Mouse (Mus musculus) kidney, postnatal 4 days (tissue): ENCODE results near the gene Clk1.
"Not testable (repeated sequence)": the region's sequence is repeated elsewhere in the genome, so short reads cannot be mapped to it uniquely, and the experiment has no call there.

Experiments used
- DNase-seq, 2 experiments: peaks; one replicate each; pipeline ENCODE4 v3.0.0; 2021; ENCODE audit warnings: mixed read lengths in 2 of 2

The Clk1 gene

DNA sequence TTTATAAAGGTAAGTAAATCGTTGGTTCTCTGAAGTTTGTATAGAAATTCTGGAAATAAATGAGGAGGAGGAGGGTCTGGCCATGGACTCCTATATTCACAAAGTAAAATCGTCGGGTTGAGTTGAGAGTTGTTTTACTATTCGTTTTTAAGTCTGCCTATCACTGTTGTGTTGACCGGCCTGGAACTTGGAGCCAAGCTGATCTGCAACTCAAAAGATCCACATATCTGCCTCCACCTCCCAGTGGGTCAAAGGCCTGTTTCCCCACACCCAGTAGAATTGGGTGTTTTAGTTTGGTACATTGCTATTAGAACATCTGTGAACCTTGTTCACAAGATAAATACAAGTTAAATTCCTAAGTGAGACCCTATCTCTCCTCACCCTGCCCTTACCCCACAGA, 20.1 kb downstream of the Clk1 start:
- no peak for DNase-seq

DNA sequence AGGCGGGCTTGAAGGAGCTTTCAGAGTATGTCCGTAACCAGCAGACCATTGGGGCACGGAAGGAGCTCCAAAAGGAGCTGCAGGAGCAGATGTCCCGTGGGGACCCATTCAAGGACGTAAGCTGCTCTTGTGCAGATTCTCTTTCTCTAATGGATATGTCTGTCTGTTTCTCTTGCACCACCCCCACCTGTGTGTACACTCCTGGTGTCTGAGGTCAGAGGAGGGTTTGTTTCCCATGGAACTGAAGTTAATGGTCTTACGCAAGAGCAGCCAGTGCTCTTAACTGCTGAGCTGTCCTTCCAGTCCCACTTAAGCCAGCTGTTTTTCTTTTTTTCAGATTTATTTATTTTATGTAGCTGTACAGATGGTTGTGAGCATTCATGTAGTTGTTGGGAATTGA, 22.5 kb downstream of the Clk1 start:
- DNase-seq, result no peak

DNA sequence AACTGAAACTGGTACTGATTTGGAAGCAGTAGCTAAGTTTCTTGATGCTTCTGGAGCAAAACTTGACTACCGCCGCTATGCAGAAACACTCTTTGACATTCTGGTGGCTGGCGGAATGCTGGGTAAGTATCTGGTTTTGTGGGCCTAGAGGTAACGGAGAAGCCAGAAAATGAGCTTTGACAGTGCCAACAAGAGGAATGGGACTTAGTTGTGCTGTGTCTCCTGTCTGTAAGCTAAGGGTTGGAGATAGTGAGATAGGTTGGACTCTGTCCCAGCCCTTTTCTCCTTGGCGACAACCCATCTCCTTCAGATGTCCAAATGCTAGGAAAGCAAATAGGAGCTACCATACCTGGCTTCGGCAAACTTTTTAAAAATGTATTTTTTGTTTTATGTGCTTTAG, 26.1 kb downstream of the Clk1 start:
- no peak for DNase-seq

DNA sequence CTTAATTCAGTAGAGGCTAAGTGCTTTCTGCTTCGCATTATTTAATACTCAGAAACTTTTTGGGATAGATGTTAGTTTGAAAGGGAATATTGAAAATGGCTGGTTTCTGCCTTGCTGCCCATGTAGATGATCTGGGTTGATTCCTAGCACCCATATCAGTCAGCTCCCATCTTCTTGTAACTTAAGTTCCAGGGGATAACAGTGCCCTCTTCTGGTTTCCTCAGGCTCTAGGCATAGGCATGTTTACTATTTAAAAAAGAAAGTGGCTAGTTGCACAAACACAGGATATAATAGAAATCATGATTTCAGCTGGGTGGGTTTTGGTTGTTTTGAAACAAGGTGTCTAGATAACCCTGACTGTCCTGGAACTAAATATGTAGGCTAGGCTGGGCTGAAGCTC, 27.7 kb downstream of the Clk1 start:
- no peak for DNase-seq

DNA sequence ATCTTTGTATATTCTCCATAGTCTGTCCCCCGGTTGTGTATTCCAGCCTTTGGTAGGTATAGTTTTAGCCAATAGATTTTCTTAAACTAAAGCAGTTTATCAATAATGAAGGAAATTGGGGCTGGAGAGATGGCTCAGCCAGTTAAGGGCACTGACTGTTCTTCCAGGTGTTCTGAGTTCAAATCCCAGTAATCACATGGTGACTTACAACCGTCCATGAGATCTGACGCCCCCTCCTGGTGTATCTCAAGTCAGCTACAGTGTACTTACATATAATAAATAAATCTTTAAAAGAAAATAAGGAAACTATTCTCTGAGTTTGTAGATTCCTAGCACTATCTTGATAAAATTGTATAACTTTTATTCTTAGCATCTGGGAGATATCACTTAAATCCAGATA, 28.5 kb downstream of the Clk1 start:
- no peak for DNase-seq

DNA sequence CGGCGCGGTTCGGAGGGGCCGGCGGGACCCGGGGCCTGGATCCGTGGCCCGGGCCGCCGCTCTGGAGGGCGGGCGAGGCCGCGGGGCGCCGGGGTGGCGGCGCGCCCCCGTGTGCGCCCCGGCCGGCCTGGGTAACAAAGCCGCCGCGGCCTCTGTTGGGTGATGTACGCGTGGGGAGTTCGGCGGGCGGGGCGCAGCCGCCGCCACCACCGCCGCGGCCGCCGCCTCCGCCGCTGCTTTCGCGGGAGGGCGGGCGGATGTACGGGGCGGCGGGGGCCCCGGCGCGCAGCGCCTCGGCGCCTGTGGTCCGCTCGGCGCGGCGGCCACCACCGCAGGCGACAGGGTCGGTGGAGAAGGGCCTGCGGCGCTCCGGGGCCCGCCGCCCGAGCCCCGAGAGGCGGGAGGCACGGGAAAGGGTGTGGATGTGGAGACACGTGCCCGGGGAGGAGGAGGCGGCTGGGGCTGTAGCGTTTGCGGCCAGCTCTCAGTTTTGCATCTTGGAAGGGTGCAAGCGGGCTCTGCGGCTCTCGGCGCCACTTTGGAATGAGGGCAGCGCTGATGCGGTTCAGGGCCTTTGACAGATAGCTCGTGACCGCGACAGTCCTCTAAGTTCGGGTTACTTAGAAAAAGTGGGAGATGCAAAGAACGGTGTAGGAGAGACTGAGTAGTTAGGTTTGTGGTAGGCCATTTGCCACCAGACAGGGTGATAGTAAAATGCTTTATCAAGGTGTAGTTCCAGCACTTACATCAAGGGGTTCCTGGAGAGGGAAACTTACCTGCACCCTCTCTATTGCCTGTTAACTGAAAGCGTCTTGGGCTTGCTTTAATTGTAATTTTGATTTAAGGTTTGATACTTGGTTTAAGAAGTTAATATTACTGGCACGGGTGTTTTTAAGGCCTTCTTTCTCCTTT, 30.3 kb downstream of the Clk1 start:
- peak; percentile 68 to 78 for DNase-seq

DNA sequence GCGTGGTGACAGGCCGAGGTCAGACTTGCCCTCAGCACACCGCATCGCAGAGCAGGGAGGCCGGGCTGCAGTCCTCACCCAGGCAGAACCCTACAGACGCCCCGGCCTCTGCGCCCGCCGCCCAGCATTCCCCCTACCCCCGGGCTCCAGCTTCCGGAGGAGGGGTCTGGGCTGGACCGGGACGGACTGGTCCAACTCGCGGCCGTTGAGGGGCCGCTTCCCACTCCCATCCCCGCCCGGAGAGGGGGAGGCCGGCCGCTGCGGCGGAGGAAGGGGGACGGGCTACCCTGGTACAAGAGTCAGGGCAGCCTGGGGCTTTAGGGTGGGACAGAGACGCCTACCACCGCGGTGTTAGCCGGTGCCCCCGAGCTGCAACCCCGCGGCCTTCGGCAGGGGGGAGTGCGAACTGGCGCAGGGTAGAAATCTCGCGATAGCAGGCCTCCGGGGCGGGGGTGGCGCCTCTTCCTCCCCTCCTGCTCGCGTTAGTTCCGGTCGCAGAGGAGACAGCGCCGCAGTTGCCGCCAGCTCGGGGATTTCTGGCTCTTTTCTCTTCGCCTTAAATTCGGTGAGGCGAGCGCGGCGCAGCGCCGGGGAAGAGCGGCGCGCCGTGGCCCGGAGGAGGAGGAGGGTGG, 31.1 kb downstream of the Clk1 start, which contains the start of gene Bzw1:
Gene Bzw1 (plus strand): TSS at position 247 of the 632 bp plus-strand sequence.
- DNase-seq, result peak; percentile 94 to 97

DNA sequence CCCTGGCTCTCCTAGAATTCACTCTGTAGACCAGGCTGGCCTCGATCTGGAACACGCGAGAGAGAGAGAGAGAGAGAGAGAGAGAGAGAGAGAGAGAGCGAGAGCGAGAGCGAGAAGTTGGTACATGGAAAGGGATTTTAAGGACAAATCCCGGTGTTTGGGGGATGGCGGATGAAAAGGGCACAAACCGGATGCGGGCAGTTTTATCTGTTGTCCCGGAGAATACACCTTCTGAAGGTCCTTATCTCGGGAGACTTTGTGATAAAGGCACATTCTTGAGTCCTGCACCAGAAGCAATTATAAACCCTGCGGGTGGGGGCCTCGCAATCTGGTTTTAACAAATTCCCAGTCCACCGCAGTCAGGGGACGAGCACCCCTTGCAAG, 31.6 kb downstream of the Clk1 start:
- DNase-seq, result no peak

DNA sequence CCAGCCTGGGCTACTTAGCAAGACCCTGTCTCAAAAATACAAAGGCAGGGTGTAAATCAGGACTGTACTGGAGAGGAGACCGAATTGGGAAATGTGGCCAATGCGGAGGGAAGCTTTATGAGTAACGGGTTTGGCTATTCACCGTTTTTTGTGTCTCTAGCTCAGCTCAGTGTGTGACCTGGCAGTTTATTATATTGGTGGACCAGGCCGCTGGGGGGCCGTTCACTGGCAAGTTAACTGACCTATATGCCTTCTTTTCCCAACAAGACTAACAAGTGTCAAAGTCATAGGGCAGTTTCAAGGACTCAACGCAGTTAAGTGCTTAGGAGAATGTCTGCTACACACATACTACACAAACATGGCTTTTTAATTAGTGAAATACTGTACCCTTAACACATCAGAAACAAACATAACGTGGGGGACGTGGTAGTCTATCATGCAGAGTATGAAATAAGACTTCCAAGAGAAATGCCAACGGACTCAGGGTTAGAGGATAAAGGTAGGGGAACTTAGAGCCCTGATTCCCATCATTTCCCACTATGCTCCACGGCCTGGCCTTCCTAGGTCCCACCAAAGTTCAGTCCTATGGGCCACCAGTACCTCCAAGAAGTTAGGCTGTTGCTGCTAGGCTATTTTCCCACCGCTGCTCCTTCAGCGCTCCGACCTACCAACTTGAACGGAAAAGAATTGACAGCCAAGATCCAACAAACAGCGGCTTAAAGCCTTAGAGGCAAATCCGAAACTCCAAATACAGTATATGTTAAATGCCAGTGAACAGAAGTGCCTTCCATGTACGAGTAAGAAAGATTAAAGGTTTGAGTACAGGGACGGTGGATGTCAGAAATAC, 32.2 kb downstream of the Clk1 start:
- DNase-seq, result peak in 1 of 2 experiments; percentile 30

DNA sequence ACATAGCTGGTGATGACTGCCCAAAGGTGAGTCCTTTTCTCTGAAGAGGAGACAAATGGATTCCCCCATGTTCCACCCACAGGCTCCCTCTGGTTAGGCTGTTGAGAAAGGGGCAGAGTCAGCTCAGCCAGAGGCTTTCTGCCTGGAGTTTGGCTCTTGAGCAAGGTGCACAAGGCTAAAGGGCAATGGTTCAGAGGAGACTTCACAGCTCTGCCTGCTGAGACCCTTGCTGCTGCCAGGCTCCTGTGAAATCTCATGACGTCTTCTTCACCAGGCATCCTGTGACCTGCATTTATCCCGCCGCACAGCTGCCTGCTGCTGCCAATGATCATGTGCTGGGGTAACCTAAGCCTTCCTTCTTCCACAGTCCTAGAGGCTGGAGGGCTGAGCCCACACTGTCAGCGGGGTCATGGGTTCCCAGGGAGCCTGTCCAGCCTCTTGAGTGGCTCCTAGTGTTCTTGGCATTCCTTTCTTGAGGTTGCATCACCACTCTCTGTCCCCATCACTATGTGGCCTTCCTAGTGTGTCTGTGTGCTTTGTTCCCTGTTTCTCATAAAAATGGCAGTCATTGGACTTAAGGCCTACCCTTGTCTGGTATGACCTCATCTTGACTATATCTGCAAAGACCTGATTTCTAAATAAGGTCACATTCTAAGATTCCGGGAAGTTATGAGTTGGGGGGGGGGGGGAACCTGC, 41.1 kb downstream of the Clk1 start:
- peak in 1 of 2 experiments; percentile 16 for DNase-seq

DNA sequence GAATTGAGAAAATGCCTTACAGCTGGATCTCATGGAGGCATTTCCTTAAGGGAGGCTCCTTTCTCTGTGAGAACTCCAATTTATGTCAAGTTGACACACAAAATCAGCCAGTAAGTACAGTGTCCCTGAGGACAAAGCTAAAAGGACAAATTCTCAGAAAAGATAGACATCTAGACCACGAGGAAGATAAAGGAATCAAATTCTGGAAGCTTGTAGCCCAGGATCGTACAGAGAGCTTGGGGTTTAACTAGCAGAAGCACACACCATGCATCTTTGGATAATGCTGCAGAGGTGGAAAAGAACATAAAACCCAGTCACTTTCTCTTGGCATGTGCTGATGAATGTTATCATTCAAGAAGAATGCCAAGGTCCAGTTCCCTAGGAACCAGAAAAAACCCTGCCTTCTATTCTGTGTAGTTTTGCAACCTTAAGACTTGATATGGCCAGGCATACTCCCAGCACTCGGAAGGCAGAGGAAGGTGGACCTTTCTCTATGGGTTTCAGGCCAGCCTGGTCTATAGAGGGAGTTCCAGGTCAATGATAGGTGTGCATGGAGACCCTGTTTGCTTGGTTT, 48.2 kb downstream of the Clk1 start:
- DNase-seq, result no peak

DNA sequence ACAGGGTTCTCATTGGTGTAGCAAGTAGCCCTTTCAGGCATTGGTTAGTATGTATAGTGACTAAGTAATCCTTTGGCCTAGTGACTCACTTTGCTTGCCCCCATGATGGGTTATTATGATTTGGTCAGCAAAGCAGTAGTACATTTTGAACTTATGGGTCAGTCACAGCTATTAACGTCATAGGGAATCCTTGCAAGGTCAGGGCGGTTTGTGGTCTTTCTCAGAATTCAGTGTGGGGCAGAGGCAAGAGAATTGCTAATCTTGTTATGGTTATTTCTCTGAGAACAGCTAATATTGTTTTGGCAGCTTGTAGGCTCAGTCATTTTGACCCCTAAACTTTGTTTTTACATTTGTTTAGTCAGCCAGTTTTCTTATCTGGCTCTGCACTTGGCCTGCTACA, 49.6 kb downstream of the Clk1 start:
- DNase-seq, result not testable (repeated sequence)

DNA sequence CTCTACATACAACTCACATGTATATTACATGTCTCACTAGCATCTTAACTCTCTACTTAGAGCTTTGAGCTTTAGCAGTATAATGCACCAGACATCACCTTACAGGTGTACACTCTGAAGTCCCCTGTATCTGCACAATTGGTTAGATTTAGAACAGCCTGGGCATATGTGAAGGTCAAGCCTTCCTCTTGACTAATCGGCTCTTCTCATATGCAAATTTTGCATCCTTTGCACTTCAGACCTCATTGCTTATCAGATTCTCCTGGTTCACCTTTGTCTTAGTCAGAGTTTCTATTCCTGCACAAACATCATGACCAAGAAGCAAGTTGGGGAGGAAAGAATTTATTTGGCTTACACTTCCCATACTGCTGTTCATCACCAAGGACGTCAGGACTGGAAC, 54.1 kb downstream of the Clk1 start:
- no peak for DNase-seq

DNA sequence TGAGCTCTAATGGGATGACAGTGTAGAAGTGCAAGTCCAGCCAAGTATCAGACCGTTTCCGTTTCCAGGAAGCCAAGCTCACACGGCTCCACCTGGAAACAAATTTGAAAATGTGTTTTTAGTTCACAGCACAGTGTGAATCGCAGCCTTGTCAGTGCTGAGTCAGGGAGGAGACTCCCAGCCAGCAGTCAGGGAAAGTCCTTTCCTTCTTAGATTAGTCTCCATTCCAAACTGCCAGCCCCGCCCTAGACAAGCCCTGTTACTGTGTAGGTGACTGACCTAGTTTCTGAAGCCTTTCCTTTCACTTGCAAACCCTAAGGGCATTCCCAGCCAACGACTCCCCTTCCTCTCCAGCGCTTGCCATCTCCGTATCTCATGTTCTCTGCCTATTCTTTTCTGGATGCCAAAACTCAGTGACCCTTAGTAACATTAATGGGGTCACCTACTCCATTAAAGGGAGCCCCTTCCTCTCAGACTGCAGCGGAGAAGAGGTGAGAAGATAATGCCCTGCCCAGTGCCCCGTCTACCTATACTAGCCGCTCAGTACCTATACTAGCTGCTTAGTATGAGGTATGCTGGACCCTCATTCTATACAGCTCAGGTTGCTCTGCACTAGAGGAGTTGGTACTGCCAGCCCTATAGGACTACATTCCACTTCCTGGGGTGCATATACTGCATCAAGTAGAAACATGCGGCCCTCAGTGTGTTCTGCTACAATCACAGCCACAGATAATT, 57.0 kb downstream of the Clk1 start:
- DNase-seq, result no peak

DNA sequence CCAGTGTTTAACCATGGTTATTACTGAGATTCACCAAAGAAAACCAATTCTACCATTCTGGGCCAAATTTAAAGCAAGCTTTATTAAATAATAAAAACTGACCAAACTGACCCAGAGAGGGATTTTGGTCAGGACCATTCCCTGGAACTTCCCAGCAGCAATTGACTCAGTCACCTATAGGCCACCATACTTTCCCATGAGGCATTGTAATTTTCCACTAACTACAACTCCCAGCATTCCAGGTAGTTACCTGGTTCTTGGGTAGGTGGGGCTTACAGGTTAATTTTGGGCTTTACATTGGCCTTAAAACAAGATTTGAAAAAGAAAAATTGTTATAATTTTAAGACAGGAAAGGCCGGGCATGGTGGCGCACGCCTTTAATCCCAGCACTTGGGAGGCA, 58.0 kb downstream of the Clk1 start:
- DNase-seq, result no peak

DNA sequence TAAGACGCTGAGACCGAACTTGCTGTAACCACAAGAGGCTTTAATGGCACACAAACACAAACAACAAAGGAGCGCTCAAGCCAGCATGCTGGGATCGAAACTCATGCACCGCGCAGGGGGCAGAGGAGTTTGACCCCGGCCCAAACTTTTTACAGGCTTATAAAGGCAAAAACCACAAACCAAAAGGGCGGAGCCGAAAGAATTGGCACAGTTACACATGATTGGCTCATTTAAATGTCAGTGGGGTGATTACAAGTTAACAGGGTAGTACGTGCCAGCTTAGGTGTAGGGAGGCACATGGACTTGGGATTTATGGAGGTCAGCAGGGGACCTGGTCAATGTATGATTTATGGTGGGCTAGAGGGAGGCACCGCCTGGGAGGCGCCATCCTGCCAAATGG, 59.3 kb downstream of the Clk1 start:
- no peak for DNase-seq

DNA sequence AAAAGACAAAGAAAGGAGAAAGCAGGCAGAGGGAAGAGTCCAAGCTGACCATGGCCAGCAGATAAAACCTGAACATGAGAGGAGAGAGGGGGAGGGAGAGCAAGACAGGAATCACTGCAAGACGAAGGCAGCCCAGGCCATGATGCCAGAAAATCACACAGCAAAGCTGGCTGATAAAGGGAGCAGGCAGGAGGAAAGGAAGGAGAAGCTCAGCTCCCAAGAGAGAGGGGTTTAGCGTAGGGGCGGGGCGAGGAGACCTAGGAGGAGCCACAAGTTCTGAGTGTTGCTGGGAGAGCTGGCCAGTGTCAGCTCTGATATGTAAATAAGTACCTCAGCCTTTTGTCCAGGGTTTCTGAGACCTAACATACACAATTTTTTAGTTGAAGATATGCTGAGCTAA, 61.6 kb downstream of the Clk1 start:
- DNase-seq, result no peak
